Mouse (Mus musculus): ENCODE results near the gene Siae.

The Siae gene

GRCm38 (mm10) chr9:37625641-37626040 is 70.1 kb downstream of the Siae start:
- peak; percentile 49 to 69 for DNase-seq (ENCODE audit: low spot score in 2 of 2)

- DNase-seq (ENCODE audit: low spot score in 2 of 2): peak in 1 of 2 experiments; percentile 24
Observed at GRCm38 (mm10) chr9:37626103-37626567, 70.6 kb downstream of the Siae start.

DNA sequence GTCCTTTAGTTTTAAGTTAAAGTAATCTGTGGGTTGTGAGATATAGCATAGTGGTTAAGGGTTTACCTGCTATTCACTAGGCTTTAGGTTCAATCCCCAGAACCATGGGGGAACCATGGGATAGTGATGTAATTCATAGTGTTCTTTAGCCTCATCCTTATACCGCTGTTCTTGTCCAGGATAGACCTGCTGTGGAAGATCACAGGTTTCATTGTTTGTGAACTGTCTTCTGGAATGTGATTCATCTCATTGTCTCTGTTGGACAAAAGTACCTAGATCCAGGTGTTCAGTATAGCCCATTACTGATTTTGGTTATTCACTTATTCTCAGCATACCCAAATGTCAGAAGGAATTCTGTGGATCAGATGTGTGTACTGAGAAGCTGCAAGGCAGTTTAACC is 71.8 kb downstream of the Siae start:
- no peak for DNase-seq (ENCODE audit: low spot score in 2 of 2)

- DNase-seq (ENCODE audit: low spot score in 2 of 2): no peak
Observed at GRCm38 (mm10) chr9:37628581-37628980, 73.1 kb downstream of the Siae start.

DNA sequence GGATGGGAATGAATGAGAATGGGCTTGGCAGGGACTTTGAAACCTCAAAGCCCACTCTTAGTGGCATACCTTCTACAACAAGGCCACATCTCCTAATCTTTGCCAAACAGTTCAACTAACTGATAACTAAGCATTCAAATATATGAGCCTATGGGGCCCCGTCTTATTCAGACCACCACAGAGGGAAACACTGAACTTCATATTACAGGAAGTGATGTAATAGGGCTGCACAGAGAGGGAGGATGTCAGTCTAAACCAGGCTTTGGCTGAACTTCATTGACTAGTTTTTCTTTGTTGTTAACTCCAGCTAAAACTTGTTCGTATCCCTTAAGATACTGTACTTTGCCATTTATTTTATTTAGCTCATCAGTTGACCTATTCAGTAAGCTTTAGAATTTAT is 74.4 kb downstream of the Siae start:
- DNase-seq (ENCODE audit: low spot score in 2 of 2): no peak

DNA sequence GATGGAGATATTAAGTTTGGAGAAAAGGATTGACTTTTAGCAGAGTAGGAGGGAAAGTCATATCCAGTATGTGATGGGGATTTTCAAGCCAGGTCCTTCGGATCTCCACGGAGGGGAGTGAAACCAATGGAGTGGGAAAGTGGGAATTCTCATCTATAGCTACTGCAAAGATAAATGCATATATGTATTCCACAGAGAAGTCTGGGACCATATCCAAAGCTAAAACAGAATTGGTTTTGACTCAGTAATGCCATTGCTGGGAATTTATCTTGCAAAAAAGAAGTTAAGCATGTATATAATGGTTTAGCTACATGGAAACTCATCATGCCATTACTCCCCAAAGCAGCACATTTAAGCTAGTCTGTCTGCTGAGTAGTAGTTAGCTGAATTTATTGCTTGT is 76.8 kb downstream of the Siae start:
- DNase-seq (ENCODE audit: low spot score in 2 of 2): no peak

DNA sequence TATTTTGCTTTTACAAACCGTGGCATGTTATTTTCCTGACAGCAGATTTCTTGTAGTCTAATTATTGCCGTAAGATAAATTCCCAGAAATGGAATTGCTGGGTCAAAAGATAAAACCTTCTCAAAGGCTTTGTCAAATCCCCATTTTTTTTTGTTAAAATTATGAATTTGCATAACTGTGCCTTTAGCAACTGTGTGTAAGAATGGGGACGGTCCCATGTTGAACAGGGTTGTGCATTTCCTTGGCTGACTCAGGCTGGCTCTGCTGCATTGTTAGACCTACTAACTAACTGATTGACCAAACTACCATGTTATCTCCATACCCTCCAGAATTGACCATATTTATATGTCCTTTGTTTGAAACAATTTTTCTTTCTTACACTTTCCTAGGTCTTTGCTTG is 78.8 kb downstream of the Siae start:
- no peak for DNase-seq (ENCODE audit: low spot score in 2 of 2)

DNA sequence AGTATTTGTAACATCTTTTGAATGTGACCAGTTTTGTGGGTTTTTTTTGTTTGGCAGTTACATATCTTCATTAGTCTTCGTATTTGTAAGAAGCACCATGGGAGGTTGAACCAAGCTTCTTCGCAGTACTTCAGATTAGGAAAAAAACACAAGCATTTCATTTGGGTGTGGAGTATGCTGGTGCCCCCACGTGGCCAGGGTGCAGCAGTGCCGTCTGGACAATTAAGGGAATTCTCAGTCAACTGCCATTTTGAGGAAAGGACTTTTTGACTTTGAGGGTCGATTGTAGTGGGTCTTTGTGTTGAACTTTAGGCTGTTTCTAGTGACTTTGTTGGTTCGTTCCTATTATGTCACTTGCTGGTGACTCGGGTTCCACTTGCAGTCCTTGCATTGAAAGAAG is 80.8 kb downstream of the Siae start:
- peak in 1 of 2 experiments; percentile 42 for DNase-seq (ENCODE audit: low spot score in 2 of 2)

- DNase-seq (ENCODE audit: low spot score in 2 of 2): no peak
Observed at GRCm38 (mm10) chr9:37636800-37637542, 81.5 kb downstream of the Siae start.

DNA sequence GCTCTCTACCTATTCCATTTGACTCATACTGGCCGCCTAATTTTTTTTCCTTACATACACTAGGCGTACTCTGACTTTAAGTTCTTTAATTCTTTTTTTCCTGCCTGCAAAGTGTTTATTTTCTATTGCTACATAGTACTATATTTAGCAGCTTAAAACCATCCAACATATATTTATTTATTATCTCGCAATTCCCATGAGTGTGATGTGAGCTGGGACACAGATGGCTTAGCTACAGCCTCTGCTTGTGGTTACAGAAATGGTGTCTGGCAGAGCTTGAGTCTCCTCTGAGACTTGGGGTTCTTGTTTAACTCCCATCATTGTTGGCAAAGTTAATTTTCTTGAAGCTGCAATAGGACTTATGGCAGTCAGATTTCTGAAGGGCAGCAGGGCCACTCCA is 83.2 kb downstream of the Siae start:
- DNase-seq (ENCODE audit: low spot score in 2 of 2): no peak

DNA sequence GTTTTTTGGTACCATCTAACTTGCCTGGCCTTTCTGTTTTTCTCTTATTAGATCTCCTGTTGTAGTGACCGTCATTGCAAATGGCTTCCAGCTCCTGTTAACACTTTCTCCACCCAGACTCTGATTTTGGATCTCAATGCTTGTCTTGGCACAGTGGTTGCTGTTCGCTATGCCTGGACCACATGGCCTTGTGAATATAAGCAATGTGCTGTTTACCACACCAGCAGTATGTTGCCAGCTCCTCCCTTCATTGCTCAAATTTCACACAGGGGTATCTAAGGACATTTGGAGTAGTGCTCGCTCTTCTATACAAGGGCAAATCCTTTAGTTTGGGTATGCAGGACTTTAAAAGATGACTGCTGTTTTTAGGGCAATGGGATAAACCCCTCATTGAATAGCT is 90.7 kb downstream of the Siae start:
- no peak for DNase-seq (ENCODE audit: low spot score in 2 of 2)

DNA sequence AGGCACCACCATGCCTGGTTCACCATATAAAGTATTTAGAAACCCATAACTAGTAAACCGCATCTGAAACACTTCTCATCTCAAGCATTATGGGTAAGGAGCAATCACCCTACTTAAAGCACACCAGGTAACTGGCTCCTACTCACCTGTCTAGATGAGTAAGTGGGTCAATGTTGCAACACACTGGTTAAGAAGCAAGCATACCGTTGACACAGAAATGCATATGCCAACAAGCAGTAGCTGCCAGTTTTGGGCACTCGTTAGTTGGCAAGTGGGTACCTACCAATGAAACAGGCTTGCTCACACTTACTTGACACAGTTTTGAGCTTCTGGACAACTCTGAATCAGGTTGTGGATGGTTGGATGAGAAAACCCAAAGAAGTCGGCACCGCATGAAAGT is 95.1 kb downstream of the Siae start:
- DNase-seq (ENCODE audit: low spot score in 2 of 2): no peak

GRCm38 (mm10) chr9:37653836-37654235 is 98.3 kb downstream of the Siae start:
- DNase-seq (ENCODE audit: low spot score in 2 of 2): no peak

- no peak for DNase-seq (ENCODE audit: low spot score in 2 of 2)
Observed at GRCm38 (mm10) chr9:37655961-37656360, 100.5 kb downstream of the Siae start.

DNA sequence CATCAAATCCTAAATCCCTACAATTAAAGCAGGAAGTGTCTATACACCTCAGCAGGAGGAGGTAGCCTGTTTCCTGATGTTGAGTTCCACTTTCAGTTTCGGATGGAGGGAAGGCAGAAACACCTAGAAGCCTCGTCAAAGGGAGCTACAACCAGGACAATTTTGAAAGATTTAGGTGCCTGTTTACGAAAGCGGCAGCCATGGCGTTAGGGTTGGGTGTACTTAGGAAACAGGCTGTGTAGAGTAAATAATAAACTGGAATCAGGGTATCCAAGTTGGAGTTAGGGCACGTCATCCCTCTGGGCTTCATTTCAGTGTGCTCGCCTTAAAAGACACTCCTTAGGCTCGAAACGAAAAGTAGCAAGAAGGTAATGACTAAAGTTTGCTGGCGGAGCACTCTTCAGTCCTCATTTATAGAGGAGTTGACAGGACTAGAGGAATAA is 101.0 kb downstream of the Siae start:
- DNase-seq (ENCODE audit: low spot score in 2 of 2): no peak

DNA sequence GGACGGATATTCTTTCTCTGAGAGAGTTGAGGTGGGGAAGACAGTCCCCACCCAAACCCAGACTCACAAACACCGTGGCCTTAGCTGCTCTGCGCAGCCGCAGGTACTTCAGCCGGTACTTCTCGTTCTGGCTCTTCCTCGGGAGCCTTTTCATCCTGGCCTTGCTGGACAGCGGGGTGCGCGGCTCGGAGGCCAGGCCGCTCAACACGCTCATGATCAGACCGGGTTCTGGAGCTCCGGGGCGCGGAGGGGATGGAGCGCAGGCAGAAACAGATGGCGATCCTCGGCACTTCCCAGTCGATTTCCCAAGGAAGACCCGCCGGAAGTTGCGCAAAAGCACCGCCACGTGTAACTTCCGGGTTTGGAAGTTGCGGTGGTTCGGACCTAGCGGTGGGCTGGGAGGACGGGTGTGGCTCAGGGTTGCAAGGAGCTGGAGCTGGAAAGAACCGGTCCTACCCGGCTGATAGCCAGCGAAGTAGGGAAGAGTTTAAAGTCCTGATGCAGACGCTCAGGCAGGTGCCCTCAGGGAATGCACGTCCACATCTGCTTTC is 101.5 kb downstream of the Siae start, which contains the start of gene Tbrg1:
Gene Tbrg1 (minus strand): TSS at position 382 of the 551 bp plus-strand sequence.
- DNase-seq (ENCODE audit: low spot score in 2 of 2): peak; percentile 64 to 68

DNA sequence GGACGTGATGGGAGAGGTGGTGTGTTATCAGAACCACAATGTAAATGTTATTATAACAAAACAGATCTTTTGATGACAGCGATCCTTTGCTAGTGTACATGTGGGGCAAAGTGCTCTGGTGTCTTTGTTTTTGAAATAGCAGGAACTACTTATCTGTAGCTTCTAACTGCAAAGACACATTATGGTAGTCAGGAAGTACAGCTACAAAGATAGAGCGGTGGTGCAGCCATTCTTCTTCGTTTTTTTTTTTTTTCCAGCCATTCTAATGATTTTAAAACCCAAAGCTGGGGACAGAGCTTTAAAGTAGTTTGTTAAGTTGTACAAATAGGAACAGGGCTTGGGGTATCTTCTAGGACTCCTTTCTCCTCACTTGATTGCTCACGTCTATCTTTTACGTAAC is 103.9 kb downstream of the Siae start:
- no peak for DNase-seq (ENCODE audit: low spot score in 2 of 2)

DNA sequence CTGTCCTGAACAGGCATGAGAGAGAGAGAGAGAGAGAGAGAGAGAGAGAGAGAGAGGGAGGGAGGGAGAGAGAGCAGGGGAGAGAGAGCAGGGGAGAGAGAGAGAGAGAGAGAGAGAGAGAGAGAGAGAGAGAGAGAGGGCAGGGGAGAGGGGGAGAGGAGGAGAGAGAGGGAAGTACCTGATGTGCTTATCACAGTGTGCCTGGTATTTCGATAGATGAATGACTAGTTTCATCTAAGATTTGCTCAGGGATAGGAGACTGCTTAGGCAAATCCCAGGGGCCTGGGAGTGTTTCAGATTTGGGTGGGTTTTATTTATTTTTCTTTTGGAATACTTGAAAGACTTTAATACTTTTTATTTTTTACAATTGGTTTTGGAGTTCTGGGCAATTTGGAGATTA is 107.7 kb downstream of the Siae start:
- DNase-seq (ENCODE audit: low spot score in 2 of 2): no peak

DNA sequence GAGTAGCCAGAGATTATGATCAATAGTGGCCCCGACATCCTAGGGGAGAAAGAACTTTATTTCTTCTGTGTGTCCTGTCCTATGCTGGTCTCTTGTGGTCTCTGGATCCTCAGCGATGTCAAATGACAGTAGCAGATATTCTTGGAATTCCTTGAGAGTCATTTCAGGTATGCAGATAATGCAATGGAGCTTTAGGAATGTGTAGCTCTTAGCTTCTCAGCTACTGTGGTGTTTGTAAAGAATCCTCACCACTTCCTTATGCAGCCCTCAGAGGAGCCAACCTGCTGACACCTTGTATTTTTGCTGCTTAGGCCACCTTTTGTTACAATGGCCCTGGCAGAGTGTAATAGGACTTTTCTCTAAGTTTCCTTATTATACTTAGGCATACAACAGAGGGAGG is 109.1 kb downstream of the Siae start:
- no peak for DNase-seq (ENCODE audit: low spot score in 2 of 2)

GRCm38 (mm10) chr9:37666045-37666444 is 110.5 kb downstream of the Siae start:
- no peak for DNase-seq (ENCODE audit: low spot score in 2 of 2)

DNA sequence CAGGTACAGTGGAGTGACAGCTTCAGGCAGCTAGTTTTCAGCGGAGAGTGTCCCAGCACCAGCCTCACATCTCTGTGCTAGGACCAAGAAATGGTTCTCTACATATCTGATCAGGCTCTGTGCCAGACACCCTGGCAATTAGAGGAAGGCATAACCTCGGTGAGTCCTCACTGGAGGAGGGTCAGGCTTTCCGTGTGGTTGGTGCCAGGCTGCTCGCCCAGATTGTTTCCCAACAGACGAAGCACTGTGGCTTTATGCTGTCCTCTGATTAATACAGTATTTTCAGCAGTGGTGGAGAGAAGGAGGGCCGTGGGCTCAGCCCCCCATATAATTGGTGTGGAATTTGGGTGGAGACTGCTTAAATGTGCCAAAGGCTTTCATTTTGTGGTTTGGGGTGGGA is 113.6 kb downstream of the Siae start, which contains the start of gene Panx3:
Gene Panx3 (minus strand): TSS at position 121 of the 400 bp plus-strand sequence.
- DNase-seq (ENCODE audit: low spot score in 2 of 2): no peak

- DNase-seq (ENCODE audit: low spot score in 2 of 2): no peak
Observed at GRCm38 (mm10) chr9:37669678-37670077, 114.2 kb downstream of the Siae start.

DNA sequence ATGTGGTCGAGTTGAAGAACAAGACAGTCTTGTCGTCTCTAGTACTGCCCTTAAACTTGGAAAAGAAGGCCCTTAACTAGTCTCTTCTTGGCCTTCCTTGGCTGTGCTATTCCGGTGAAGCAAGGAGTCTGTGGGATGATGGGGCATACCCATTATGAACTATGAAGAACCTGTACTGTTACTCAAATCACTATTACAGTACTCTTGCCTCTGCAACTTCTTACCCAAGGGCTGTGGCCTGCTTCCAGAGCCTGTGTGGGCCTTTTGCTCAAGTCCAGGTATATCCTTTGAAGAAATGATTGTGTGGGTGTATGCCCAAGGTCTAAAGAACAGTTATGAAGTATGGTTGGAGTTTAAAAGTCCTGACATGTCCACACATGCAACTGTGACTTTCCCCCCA is 114.8 kb downstream of the Siae start:
- no peak for DNase-seq (ENCODE audit: low spot score in 2 of 2)
